Mouse (Mus musculus) frontal cortex, postnatal 14 days (tissue): ENCODE results near the gene Lrmda.
"Not testable (repeated sequence)": the region's sequence is repeated elsewhere in the genome, so short reads cannot be mapped to it uniquely, and the experiment has no call there.

Experiments
- DNase-seq, 2 experiments: peaks; one replicate each; pipeline ENCODE4 v3.0.0; 2022; ENCODE audit warnings: low spot score in 2 of 2

The Lrmda gene

GRCm38 (mm10) chr14:22587285-22587957, 567.9 kb downstream of the Lrmda start:
- no peak for DNase-seq

- DNase-seq: no peak
Measured at GRCm38 (mm10) chr14:22587958-22588296, 568.4 kb downstream of the Lrmda start.

- not testable (repeated sequence) for DNase-seq
Measured at GRCm38 (mm10) chr14:22588394-22588793, 568.9 kb downstream of the Lrmda start.

- DNase-seq: no peak
Measured at GRCm38 (mm10) chr14:22589503-22590215, 570.1 kb downstream of the Lrmda start.

GRCm38 (mm10) chr14:22591186-22591585, 571.7 kb downstream of the Lrmda start:
- no peak for DNase-seq

GRCm38 (mm10) chr14:22597508-22597907, 578.0 kb downstream of the Lrmda start:
- no peak for DNase-seq

GRCm38 (mm10) chr14:22598638-22599037, 579.1 kb downstream of the Lrmda start:
- no peak for DNase-seq

- DNase-seq: no peak
Measured at GRCm38 (mm10) chr14:22600166-22600565, 580.7 kb downstream of the Lrmda start.

- DNase-seq: no peak
Measured at GRCm38 (mm10) chr14:22602308-22602707, 582.8 kb downstream of the Lrmda start.

GRCm38 (mm10) chr14:22608599-22608998, 589.1 kb downstream of the Lrmda start:
- no peak for DNase-seq

- no peak for DNase-seq
Measured at GRCm38 (mm10) chr14:22609261-22610245, 590.0 kb downstream of the Lrmda start.

- no peak for DNase-seq
Measured at GRCm38 (mm10) chr14:22611011-22611410, 591.5 kb downstream of the Lrmda start.

GRCm38 (mm10) chr14:22620191-22620590, 600.7 kb downstream of the Lrmda start:
- no peak for DNase-seq

GRCm38 (mm10) chr14:22621941-22622340, 602.4 kb downstream of the Lrmda start:
- DNase-seq: no peak

GRCm38 (mm10) chr14:22627105-22627829, 607.8 kb downstream of the Lrmda start:
- no peak for DNase-seq

GRCm38 (mm10) chr14:22630361-22630867, 610.9 kb downstream of the Lrmda start:
- no peak for DNase-seq

GRCm38 (mm10) chr14:22633612-22634011, 614.1 kb downstream of the Lrmda start:
- DNase-seq: no peak

- DNase-seq: no peak
Measured at GRCm38 (mm10) chr14:22643494-22643893, 624.0 kb downstream of the Lrmda start.

- no peak for DNase-seq
Measured at GRCm38 (mm10) chr14:22647879-22648611, 628.5 kb downstream of the Lrmda start.

- DNase-seq: no peak
Measured at GRCm38 (mm10) chr14:22649411-22649911, 629.9 kb downstream of the Lrmda start.
